12 mouse cellular contexts compared by ENCODE assay signal in genomic region chr5:140800288-140800923, GRCm38 (mm10). TPM values are rescaled to one million over a fixed set of nuclear protein-coding genes. Genes with fewer than 3 reads are reported as not detected.
DNase-seq lines count a peak whose midpoint lies in the region; ATAC-seq and TF ChIP-seq lines count a peak whose summit lies in the region.
"Had no signal": no experiment of that assay in that cellular context is flagged by ENCODE, and none has a peak within 500 bp of the region (broad histone marks: within the 10 kb centered on the region; RNA-seq: fewer than 3 reads in every experiment).

No protein-coding gene starts in this region.

- H3K4me2 ChIP-seq in heart, embryonic 13.5 days = no peak overlapping the region
- H3K4me2 ChIP-seq in heart, embryonic 12.5 days = no peak overlapping the region
- no peak overlapping the region for H3K4me2 ChIP-seq in lung, embryonic 16.5 days (ENCODE audit: low read depth, low read length)
- H3K4me2 ChIP-seq: forebrain, embryonic 15.5 days had no signal

- no peaks in the 10 kb centered on the region for H3K36me3 ChIP-seq in heart, embryonic 13.5 days
- H3K36me3 ChIP-seq in heart, embryonic 12.5 days = no peaks in the 10 kb centered on the region
- no peaks in the 10 kb centered on the region for H3K36me3 ChIP-seq in lung, embryonic 16.5 days (ENCODE audit: control insufficient read depth, insufficient read depth, low read length)
- H3K36me3 ChIP-seq: forebrain, embryonic 15.5 days had no signal

- no peak overlapping the region for H3K4me3 ChIP-seq in heart, embryonic 13.5 days
- H3K4me3 ChIP-seq in heart, embryonic 12.5 days = no peak overlapping the region
- H3K4me3 ChIP-seq in lung, embryonic 16.5 days (ENCODE audit: low read length) = no peak overlapping the region
- H3K4me3 ChIP-seq in brown adipose tissue, adult 24 weeks (ENCODE audit: insufficient read depth, low read depth, low read length) = no peak overlapping the region
- H3K4me3 ChIP-seq in olfactory bulb, adult 2 months (ENCODE audit: insufficient read depth, low read depth, low read length) = no peak overlapping the region
- H3K4me3 ChIP-seq: forebrain, embryonic 15.5 days had no signal

- H3K27me3 ChIP-seq in heart, embryonic 13.5 days (replicated peaks) = no peaks in the 10 kb centered on the region
- H3K27me3 ChIP-seq in heart, embryonic 12.5 days (replicated peaks) = no peaks in the 10 kb centered on the region
- H3K27me3 ChIP-seq in lung, embryonic 16.5 days (ENCODE audit: control insufficient read depth, insufficient read depth, low read depth, low read length) = no peaks in the 10 kb centered on the region
- H3K27me3 ChIP-seq: forebrain, embryonic 15.5 days had no signal

- no peaks in the 10 kb centered on the region for H3K9me3 ChIP-seq in heart, embryonic 13.5 days
- H3K9me3 ChIP-seq in heart, embryonic 12.5 days (replicated peaks) = no peaks in the 10 kb centered on the region
- no peaks in the 10 kb centered on the region for H3K9me3 ChIP-seq in lung, embryonic 16.5 days (ENCODE audit: control insufficient read depth, low read length)
- H3K9me3 ChIP-seq: forebrain, embryonic 15.5 days; G1E had no signal

- no peak for TF ChIP-seq POLR2A in olfactory bulb, adult 2 months (IDR thresholded peaks at IDR 0.05; ENCODE audit: insufficient read depth, low read depth, low read length)

- H3K4me1 ChIP-seq in heart, embryonic 13.5 days = peaks cover 91% of the 10 kb centered on the region
- H3K4me1 ChIP-seq in heart, embryonic 12.5 days (replicated peaks) = peaks cover 77% of the 10 kb centered on the region
- peaks cover 22% of the 10 kb centered on the region for H3K4me1 ChIP-seq in lung, embryonic 16.5 days (replicated peaks; ENCODE audit: control insufficient read depth, insufficient read depth, low read length)
- peaks cover 44% of the 10 kb centered on the region for H3K4me1 ChIP-seq in brown adipose tissue, adult 24 weeks (ENCODE audit: control insufficient read depth, insufficient read depth, insufficient read length, low read length)
- H3K4me1 ChIP-seq in olfactory bulb, adult 2 months (ENCODE audit: control insufficient read depth, insufficient read depth, low read length) = peaks cover 19% of the 10 kb centered on the region

- no peak for ATAC-seq in heart, embryonic 13.5 days (ENCODE audit: extremely low read depth, insufficient number of reproducible peaks, low FRiP score, low TSS enrichment)
- ATAC-seq in heart, embryonic 12.5 days (ENCODE audit: insufficient number of reproducible peaks, low FRiP score) = no peak
- peak; percentile 74 for ATAC-seq in lung, embryonic 16.5 days (ENCODE audit: low read depth)
- ATAC-seq: forebrain, embryonic 15.5 days had no signal

- 65% methylated on average over 6 of the region's 6 CpGs for WGBS in heart, embryonic 13.5 days
- WGBS in heart, embryonic 12.5 days = 78% methylated on average over 6 of the region's 6 CpGs
- WGBS in lung, embryonic 16.5 days = 51% methylated on average over 6 of the region's 6 CpGs
- 54% methylated on average over 6 of the region's 6 CpGs for WGBS in olfactory bulb, adult 2 months

- H3K9ac ChIP-seq in heart, embryonic 13.5 days = no peak overlapping the region
- no peak overlapping the region for H3K9ac ChIP-seq in heart, embryonic 12.5 days
- no peak overlapping the region for H3K9ac ChIP-seq in lung, embryonic 16.5 days (ENCODE audit: low read length)
- H3K9ac ChIP-seq: forebrain, embryonic 15.5 days had no signal

- DNase-seq in lung, adult 18-20 months = no peak
- no peak for DNase-seq in layer of hippocampus, postnatal 10 days (ENCODE audit: low spot score in 2 of 2)
- no peak for DNase-seq in B cell, adult 2 months
- DNase-seq: embryo, embryonic 11 days; thymus, postnatal 25 days had no signal

- peak overlapping the region; percentile 43; the same call in 1 of the 2 replicates for H3K27ac ChIP-seq in heart, embryonic 13.5 days (replicated peaks)
- H3K27ac ChIP-seq in heart, embryonic 12.5 days (ENCODE audit: poor library complexity, severe bottlenecking) = no peak overlapping the region
- peak overlapping the region; percentile 44 for H3K27ac ChIP-seq in lung, embryonic 16.5 days (ENCODE audit: low read length)
- H3K27ac ChIP-seq in brown adipose tissue, adult 24 weeks (replicated peaks; ENCODE audit: low read depth, low read length) = peak overlapping the region; percentile 10; the same call in 1 of the 2 replicates
- peak overlapping the region; percentile 33; the same call in 1 of the 2 replicates for H3K27ac ChIP-seq in olfactory bulb, adult 2 months (ENCODE audit: insufficient read depth, low read depth, low read length)
- H3K27ac ChIP-seq: forebrain, embryonic 15.5 days had no signal

- no peak for TF ChIP-seq CTCF in olfactory bulb, adult 2 months (IDR thresholded peaks at IDR 0.05; ENCODE audit: insufficient read depth, low read depth, low read length)

RNA-seq across cellular contexts. Expression of gene Gna12, which starts 29.8 kb away (rescaled TPM):
- 9.4 and 10.9 TPM in 2 replicates for polyA plus RNA-seq in heart, embryonic 13.5 days (2015; fragmentation: Nextera tagmentation; extraction: Ambion mirVana)
- polyA plus RNA-seq in heart, embryonic 12.5 days (2016; fragmentation: Nextera tagmentation; extraction: Ambion mirVana) = 48.5 and 50.6 TPM in 2 replicates
- polyA plus RNA-seq in lung, embryonic 16.5 days (2015; fragmentation: Nextera tagmentation; extraction: Ambion mirVana) = 8.4 and 8.5 TPM in 2 replicates
- polyA plus RNA-seq in brown adipose tissue, adult 24 weeks (2012; ENCODE audit: insufficient read depth, insufficient read length, missing spikeins) = 44.5 and 61.4 TPM in 2 replicates
- not detected in 2 replicates for polyA plus RNA-seq in olfactory bulb, adult 2 months (2012; ENCODE audit: insufficient read depth, insufficient read length, low replicate concordance, missing spikeins)
- total RNA-seq in layer of hippocampus, postnatal 10 days (2021) = 10 to 100 TPM; 84.6 to 85.9 TPM
